Mouse (Mus musculus): ENCODE results near the gene Gm5108. TPM values are rescaled to one million over a fixed set of nuclear protein-coding genes. Genes with fewer than 3 reads are reported as not detected.
A peak's percentile ranks its signal among the peaks of the same experiment; 100 is the strongest.

Gene Gm5108
- not detected in 2 replicates for polyA plus RNA-seq (2015; fragmentation: Nextera tagmentation; extraction: Ambion mirVana)

DNA sequence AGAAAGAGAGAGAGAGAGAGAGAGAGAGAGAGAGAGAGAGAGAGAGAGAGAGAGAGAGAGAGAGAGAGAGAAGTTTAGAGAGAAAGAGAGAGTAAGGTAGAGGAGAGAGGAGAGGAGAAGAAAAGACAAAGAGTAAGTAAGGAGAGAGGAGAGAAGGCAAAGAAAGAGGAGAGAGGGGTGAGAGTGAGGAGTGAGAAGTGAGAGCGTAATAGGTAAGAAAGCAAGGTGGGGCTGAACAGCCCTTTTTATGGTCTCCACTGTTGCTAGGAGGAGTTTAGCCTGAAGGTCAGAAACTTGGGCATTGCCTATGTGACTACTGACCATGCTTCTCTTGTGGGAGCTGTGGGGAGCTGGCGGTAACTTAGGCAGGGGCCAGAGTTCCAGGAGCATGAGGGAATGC is at the start of gene Gm5108:
TSS of gene Gm5108 (plus strand) at position 301 of the 400 bp plus-strand sequence.
- 78% methylated on average over 2 of the region's 2 CpGs for WGBS (ENCODE audit: insufficient replicate concordance)
- ATAC-seq (no peak), DNase-seq (no peak)
- no peak within 1 kb of the TSS for H3K4me3 ChIP-seq (ENCODE audit: low read depth, low read length)
- no peak within 1 kb of the TSS for H3K4me2 ChIP-seq (ENCODE audit: low read depth, low read length)
- no peaks in the 10 kb centered on the region for H3K27me3 ChIP-seq (ENCODE audit: insufficient read depth, low read length)
- no peaks in the 10 kb centered on the region for H3K4me1 ChIP-seq (ENCODE audit: insufficient read depth)
- H3K36me3 ChIP-seq (replicated peaks; ENCODE audit: insufficient read depth, low read length), result no peaks in the 10 kb centered on the region
- H3K9ac ChIP-seq (replicated peaks), result no peak within 1 kb of the TSS
- no peak within 1 kb of the TSS for H3K27ac ChIP-seq (ENCODE audit: low read depth)
- H3K9me3 ChIP-seq (ENCODE audit: low read length), result no peaks in the 10 kb centered on the region
- no peak for TF ChIP-seq EP300 (IDR thresholded peaks at IDR 0.05; ENCODE audit: low read depth)
- TF ChIP-seq CTCF (IDR thresholded peaks at IDR 0.05; ENCODE audit: low read depth), result no peak

- no peak overlapping the region for H3K27ac ChIP-seq (ENCODE audit: low read depth)
- no peaks in the 10 kb centered on the region for H3K36me3 ChIP-seq (replicated peaks; ENCODE audit: insufficient read depth, low read length)
- H3K9ac ChIP-seq (replicated peaks), result no peak overlapping the region
- peaks cover 27% of the 10 kb centered on the region for H3K27me3 ChIP-seq (ENCODE audit: insufficient read depth, low read length)
- no peaks in the 10 kb centered on the region for H3K9me3 ChIP-seq (ENCODE audit: low read length)
- H3K4me1 ChIP-seq (ENCODE audit: insufficient read depth), result no peaks in the 10 kb centered on the region
- no peak overlapping the region for H3K4me3 ChIP-seq (ENCODE audit: low read depth, low read length)
- DNase-seq (no peak), ATAC-seq (no peak)
- 85% methylated on average over 1 of the region's 1 CpGs for WGBS (ENCODE audit: insufficient replicate concordance)
- TF ChIP-seq CTCF (IDR thresholded peaks at IDR 0.05; ENCODE audit: low read depth), result no peak
- TF ChIP-seq EP300 (IDR thresholded peaks at IDR 0.05; ENCODE audit: low read depth), result no peak
- no peak overlapping the region for H3K4me2 ChIP-seq (ENCODE audit: low read depth, low read length)
Measured at GRCm38 (mm10) chr5:67898921-67899320, 42.5 kb upstream of the Gm5108 start.

DNA sequence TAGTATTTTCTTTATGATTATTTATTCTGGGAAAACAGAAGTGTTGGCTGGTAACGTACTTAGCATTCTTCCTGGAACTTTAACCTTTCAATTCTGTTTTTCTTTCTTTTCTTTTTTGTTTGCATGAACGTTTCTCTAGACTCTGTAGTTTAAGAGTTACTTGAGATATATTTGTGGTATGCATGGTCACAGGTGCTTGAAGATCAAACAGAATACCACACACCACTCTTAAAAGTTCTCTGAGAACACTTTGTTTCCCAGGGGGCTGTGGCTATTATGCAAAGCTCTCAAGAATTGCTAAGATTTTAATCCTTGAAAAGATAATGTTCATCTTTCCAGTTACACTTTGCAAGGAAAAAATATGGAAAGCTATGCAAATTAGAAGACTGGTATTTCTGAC is 36.9 kb upstream of the Gm5108 start:
- no peaks in the 10 kb centered on the region for H3K36me3 ChIP-seq (replicated peaks; ENCODE audit: insufficient read depth, low read length)
- H3K9ac ChIP-seq (replicated peaks), result no peak overlapping the region
- H3K4me3 ChIP-seq (ENCODE audit: low read depth, low read length), result no peak overlapping the region
- no peaks in the 10 kb centered on the region for H3K4me1 ChIP-seq (ENCODE audit: insufficient read depth)
- peaks cover 19% of the 10 kb centered on the region for H3K27me3 ChIP-seq (ENCODE audit: insufficient read depth, low read length)
- 57% methylated on average over 2 of the region's 2 CpGs for WGBS (ENCODE audit: insufficient replicate concordance)
- no peaks in the 10 kb centered on the region for H3K9me3 ChIP-seq (ENCODE audit: low read length)
- DNase-seq (no peak), ATAC-seq (no peak)
- no peak overlapping the region for H3K4me2 ChIP-seq (ENCODE audit: low read depth, low read length)
- H3K27ac ChIP-seq (ENCODE audit: low read depth), result no peak overlapping the region
- no peak for TF ChIP-seq CTCF (IDR thresholded peaks at IDR 0.05; ENCODE audit: low read depth)
- no peak for TF ChIP-seq EP300 (IDR thresholded peaks at IDR 0.05; ENCODE audit: low read depth)

- Histone ChIP-seq H3K4me2 (ENCODE audit: low read depth, low read length) (no peak overlapping the region), H3K9me3 (ENCODE audit: low read length) (no peaks in the 10 kb centered on the region), H3K9ac (replicated peaks) (no peak overlapping the region), H3K4me3 (ENCODE audit: low read depth, low read length) (no peak overlapping the region), H3K27ac (ENCODE audit: low read depth) (no peak overlapping the region), H3K36me3 (replicated peaks; ENCODE audit: insufficient read depth, low read length) (no peaks in the 10 kb centered on the region), H3K4me1 (ENCODE audit: insufficient read depth) (peaks cover 3% of the 10 kb centered on the region; the same call in 1 of the 2 replicates), H3K27me3 (ENCODE audit: insufficient read depth, low read length) (no peaks in the 10 kb centered on the region)
- DNase-seq (no peak), ATAC-seq (no peak)
- TF ChIP-seq EP300 (IDR thresholded peaks at IDR 0.05; ENCODE audit: low read depth) (no peak), CTCF (IDR thresholded peaks at IDR 0.05; ENCODE audit: low read depth) (no peak)
- WGBS (ENCODE audit: insufficient replicate concordance), result 27% methylated on average over 4 of the region's 4 CpGs
Measured at GRCm38 (mm10) chr5:67930584-67930983, 10.9 kb upstream of the Gm5108 start.

GRCm38 (mm10) chr5:67931623-67932022 is 9.8 kb upstream of the Gm5108 start:
- Histone ChIP-seq H3K27me3 (ENCODE audit: insufficient read depth, low read length) (no peaks in the 10 kb centered on the region), H3K36me3 (replicated peaks; ENCODE audit: insufficient read depth, low read length) (no peaks in the 10 kb centered on the region), H3K27ac (ENCODE audit: low read depth) (no peak overlapping the region), H3K4me3 (ENCODE audit: low read depth, low read length) (no peak overlapping the region), H3K9ac (replicated peaks) (no peak overlapping the region), H3K4me2 (ENCODE audit: low read depth, low read length) (no peak overlapping the region), H3K9me3 (ENCODE audit: low read length) (no peaks in the 10 kb centered on the region), H3K4me1 (ENCODE audit: insufficient read depth) (peaks cover 3% of the 10 kb centered on the region; the same call in 1 of the 2 replicates)
- 4% methylated on average over 2 of the region's 2 CpGs for WGBS (ENCODE audit: insufficient replicate concordance)
- DNase-seq, result peak; percentile 27
- peak; percentile 99 for ATAC-seq
- peak; percentile 77 for TF ChIP-seq EP300 (IDR thresholded peaks at IDR 0.05; ENCODE audit: low read depth)
- no peak for TF ChIP-seq CTCF (IDR thresholded peaks at IDR 0.05; ENCODE audit: low read depth)

DNA sequence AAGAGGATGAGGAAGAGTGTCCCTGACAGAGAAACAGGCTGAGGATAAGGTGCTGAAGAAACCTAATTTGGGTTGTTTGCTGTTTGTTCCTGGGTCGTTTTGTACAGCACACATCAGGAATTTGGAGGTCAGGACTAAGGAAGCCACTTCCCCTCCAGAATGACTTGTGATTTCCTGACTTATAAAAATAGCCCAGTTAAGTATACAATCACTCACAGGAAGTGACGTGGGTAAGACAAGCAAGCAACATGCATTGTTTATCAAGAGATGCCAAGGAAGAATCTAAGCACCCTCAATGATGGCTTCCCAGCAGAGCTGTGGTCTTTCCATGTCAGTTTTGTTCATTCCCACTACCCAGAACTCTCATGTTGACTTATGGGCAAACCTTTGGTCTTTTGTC is 1.7 kb downstream of the Gm5108 start:
- Histone ChIP-seq H3K4me1 (ENCODE audit: insufficient read depth) (no peaks in the 10 kb centered on the region), H3K4me2 (ENCODE audit: low read depth, low read length) (no peak overlapping the region), H3K27me3 (ENCODE audit: insufficient read depth, low read length) (no peaks in the 10 kb centered on the region), H3K4me3 (ENCODE audit: low read depth, low read length) (no peak overlapping the region), H3K9ac (replicated peaks) (no peak overlapping the region), H3K27ac (ENCODE audit: low read depth) (no peak overlapping the region), H3K36me3 (replicated peaks; ENCODE audit: insufficient read depth, low read length) (no peaks in the 10 kb centered on the region), H3K9me3 (ENCODE audit: low read length) (no peaks in the 10 kb centered on the region)
- TF ChIP-seq EP300 (IDR thresholded peaks at IDR 0.05; ENCODE audit: low read depth) (peak; percentile 57; the same call in 1 of the 2 replicates), CTCF (IDR thresholded peaks at IDR 0.05; ENCODE audit: low read depth) (no peak)
- ATAC-seq (no peak), DNase-seq (no peak)
- WGBS (ENCODE audit: insufficient replicate concordance), result 15% methylated on average over 2 of the region's 2 CpGs

Measured in liver, postnatal 0 days (tissue).